Mouse (Mus musculus): ENCODE data around the gene Lpxn. TPM values are rescaled to one million over a fixed set of nuclear protein-coding genes. Genes with fewer than 3 reads are reported as not detected.
A peak's percentile ranks its signal among the peaks of the same experiment; 100 is the strongest.

Lpxn gene
- polyA plus RNA-seq, 1 experiment from 2014 or later = 1.0 TPM

DNA sequence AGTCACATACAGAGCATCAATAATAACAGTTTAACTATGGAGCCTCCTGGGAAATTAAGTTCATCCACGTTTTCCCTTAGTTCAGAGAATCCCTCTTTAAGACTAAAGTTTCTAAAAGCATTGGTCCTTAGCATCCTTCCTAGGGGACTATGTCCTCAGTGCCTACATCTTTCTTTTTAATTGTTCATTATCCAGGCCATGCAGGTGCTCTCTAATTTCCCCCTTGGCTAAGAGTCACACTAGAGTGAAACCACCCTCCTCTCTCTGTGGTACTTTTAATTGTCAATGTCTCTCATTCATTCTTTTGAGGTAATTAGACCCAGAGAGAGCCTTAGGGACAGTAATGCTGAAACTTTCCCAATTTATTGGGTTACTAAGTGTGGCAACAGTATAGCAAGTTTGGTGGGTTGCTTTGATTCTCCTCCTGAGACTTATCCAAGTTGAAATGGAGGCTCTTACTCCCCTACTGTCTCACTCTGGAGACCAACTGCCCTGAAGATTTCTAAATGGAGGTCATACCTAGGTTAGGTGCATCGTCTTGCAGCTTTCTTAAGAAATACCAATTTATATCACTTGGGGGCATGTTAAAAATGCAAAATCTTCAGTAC, 34.9 kb downstream of the Lpxn start:
- POLR2A ChIA-PET = no interaction called here
- CTCF ChIA-PET = no interaction called here
- in situ Hi-C loops (cut with MboI; ENCODE audit: low pct_unique_long_range_greater_than_20kb) = no loop called here
- ATAC-seq (no peak), DNase-seq (ENCODE audit: low read depth, low spot score) (no peak)
- no peak for TF ChIP-seq CTCF (IDR thresholded peaks at IDR 0.05)
- no peaks in the 10 kb centered on the region for H3K27me3 ChIP-seq

DNA sequence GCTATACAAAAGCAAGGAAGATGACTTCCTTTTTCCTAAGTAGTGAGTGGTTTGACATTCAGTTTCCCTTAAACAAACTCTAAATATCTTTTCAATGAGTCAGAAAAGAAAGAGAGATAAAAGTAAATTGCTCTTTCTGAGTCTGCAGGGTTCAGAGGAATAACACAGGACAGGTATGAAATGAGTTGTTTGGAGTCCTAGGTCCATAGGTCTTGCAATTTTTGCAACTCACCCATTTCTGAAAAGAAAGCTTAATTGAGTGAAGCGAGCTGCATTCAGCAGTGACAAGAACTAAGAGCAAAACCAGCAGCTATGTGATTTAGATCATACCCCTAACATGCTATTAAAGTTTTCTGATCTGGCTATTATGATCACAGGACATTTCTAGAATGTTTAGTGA, 35.6 kb downstream of the Lpxn start:
- in situ Hi-C loops (cut with MboI; ENCODE audit: low pct_unique_long_range_greater_than_20kb) = no loop called here
- no peak for TF ChIP-seq CTCF (IDR thresholded peaks at IDR 0.05)
- ChIA-PET CTCF (no interaction called here), POLR2A (no interaction called here)
- DNase-seq (ENCODE audit: low read depth, low spot score) (no peak), ATAC-seq (peak; percentile 49)
- no peaks in the 10 kb centered on the region for H3K27me3 ChIP-seq

DNA sequence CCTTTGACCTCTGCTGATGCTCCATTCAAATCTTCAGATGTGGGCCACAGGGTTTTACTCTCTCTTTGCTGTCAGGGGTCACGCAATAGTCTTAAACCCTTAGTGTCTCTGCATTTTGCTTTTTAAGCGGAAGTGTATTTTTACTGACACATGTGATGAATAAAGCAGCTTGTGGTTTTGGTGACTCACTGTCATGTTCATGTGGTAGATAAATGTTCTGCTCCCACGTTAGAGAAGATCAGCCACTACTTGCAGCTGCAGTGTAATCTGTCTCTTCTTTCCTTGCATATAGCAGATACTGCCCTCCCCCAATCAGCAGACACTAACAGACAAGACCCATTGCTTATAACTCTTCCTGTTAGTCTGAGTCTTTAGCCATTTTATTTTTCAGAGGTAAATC, 37.6 kb downstream of the Lpxn start:
- ChIA-PET POLR2A (no interaction called here), CTCF (interaction anchor here (2.0 kb wide), 1 partner anchor 14 kb away, joined by 6 read pairs; no protein-coding TSS in a partner anchor)
- DNase-seq (ENCODE audit: low read depth, low spot score) = peak; percentile 57
- in situ Hi-C loops (cut with MboI; ENCODE audit: low pct_unique_long_range_greater_than_20kb) = no loop called here
- no peak for TF ChIP-seq CTCF (IDR thresholded peaks at IDR 0.05)
- peak; percentile 67 for ATAC-seq
- H3K27me3 ChIP-seq = peaks cover 3% of the 10 kb centered on the region

DNA sequence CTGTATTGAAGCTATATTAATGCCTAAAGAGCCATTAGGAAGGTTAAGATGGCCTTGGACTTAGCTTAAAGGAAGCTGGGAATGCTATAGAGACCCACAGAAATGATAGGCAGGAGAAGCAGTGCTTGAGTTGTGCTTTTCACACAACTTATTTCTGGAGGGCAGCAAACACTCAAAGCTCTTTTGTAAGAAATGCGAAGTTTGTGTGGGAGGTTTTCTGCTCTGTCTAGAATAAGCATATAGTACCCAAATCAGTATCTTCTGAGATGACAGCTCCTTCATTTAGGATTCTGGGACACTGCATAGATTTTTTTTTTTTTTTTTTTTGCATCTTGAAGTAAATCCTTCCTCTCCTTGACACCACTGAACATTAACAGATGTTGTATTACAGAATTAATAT, 42.5 kb downstream of the Lpxn start:
- no peak for ATAC-seq
- POLR2A ChIA-PET = no interaction called here
- in situ Hi-C loops (cut with MboI; ENCODE audit: low pct_unique_long_range_greater_than_20kb) = no loop called here
- TF ChIP-seq CTCF (IDR thresholded peaks at IDR 0.05) = no peak
- DNase-seq (ENCODE audit: low read depth, low spot score) = no peak
- peaks cover 31% of the 10 kb centered on the region for H3K27me3 ChIP-seq
- CTCF ChIA-PET = interaction anchor here (1.4 kb wide), 1 partner anchor 37 kb away, joined by 4 read pairs; no protein-coding TSS in a partner anchor

DNA sequence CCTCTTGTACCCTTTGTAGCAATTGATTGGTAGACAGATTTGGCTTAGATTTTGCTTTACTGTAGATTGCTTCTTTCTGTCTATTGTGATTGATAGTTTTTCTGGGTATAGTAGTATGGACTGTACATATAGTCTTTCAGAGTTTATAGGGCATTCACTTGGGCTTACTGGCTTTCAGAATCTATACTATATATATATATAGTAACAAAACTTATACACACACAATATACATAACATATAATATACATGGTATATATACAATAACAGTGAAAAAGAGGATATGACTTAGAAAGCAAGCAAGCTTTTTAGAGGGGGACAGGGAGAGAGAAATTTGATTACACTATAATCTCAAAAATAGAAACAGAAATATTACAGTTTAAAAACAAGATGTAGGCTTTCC, 50.4 kb downstream of the Lpxn start, which contains the start of gene Gm5244:
Gm5244 (plus strand) TSS at position 301 of the 400 bp plus-strand sequence.
- TF ChIP-seq CTCF (IDR thresholded peaks at IDR 0.05) = no peak

DNA sequence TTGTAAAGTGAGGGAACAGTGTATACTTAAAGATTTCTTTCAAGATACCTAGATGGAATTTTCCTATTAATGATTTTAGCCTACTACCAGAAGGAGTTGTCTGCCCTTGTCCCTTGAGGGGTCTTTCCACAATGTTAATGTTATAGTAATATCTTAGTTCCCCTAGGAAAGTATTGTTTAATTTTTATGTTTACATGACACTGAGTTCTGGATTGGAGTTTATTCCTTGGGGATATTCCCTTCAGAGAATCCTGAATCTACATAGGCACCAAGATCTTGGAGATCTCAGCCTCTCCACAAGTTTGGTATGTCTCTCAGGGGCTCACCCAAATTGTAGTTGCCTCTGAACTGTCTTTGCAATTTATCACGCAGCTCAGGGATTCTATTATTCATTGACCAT, 61.0 kb downstream of the Lpxn start, which contains the start of gene Olfr1444:
Olfr1444 (plus strand) TSS at position 301 of the 400 bp plus-strand sequence.
- no peak for TF ChIP-seq CTCF (IDR thresholded peaks at IDR 0.05)
- DNase-seq (ENCODE audit: low read depth, low spot score) (no peak), ATAC-seq (no peak)
- H3K27me3 ChIP-seq = peaks cover 68% of the 10 kb centered on the region
- in situ Hi-C loops (cut with MboI; ENCODE audit: low pct_unique_long_range_greater_than_20kb) = no loop called here
- CTCF ChIA-PET = interaction anchor here (1.9 kb wide), 1 partner anchor 9 kb away, joined by 4 read pairs; no protein-coding TSS in a partner anchor
- POLR2A ChIA-PET = no interaction called here

More for the DNA sequence above, 50.4 kb downstream of the Lpxn start, which contains the start of gene Gm5244:
- H3K27me3 ChIP-seq = peaks cover 58% of the 10 kb centered on the region
- DNase-seq (ENCODE audit: low read depth, low spot score) (no peak), ATAC-seq (no peak)
- ChIA-PET POLR2A (no interaction called here), CTCF (no interaction called here)
- in situ Hi-C loops (cut with MboI; ENCODE audit: low pct_unique_long_range_greater_than_20kb) = no loop called here

Other genes with a start within 250 kb of the Lpxn start
- 0.04 TPM for gene Gm4952, start 196.2 kb upstream of the Lpxn start, polyA plus RNA-seq (2021)
- 0.64 TPM for gene Glyat, start 162.9 kb upstream of the Lpxn start, polyA plus RNA-seq (2021)
- gene Olfr1442, start 125.8 kb upstream of the Lpxn start, polyA plus RNA-seq (2021) = not detected
- not detected for gene Olfr1443, start 118.1 kb upstream of the Lpxn start, polyA plus RNA-seq (2021)
- gene Keg1, start 100.4 kb upstream of the Lpxn start, polyA plus RNA-seq (2021) = 0.81 TPM
- 59.9 TPM for gene Cntf, start 30.6 kb upstream of the Lpxn start, polyA plus RNA-seq (2021)
- 94.3 TPM for gene Zfp91, start 67 bp upstream of the Lpxn start, polyA plus RNA-seq (2021)
- gene Gm5244, start 50.5 kb downstream of the Lpxn start, polyA plus RNA-seq (2021) = not detected
- gene Olfr1444, start 61.1 kb downstream of the Lpxn start, polyA plus RNA-seq (2021) = not detected
- not detected for gene Olfr1445, start 87.7 kb downstream of the Lpxn start, polyA plus RNA-seq (2021)
- gene Olfr1446, start 97.3 kb downstream of the Lpxn start, polyA plus RNA-seq (2021) = not detected
- not detected for gene Olfr1447, start 107.5 kb downstream of the Lpxn start, polyA plus RNA-seq (2021)
- not detected for gene Olfr1448, start 128.2 kb downstream of the Lpxn start, polyA plus RNA-seq (2021)
- not detected for gene Olfr1449, start 134.6 kb downstream of the Lpxn start, polyA plus RNA-seq (2021)
- gene Olfr1450, start 154.1 kb downstream of the Lpxn start, polyA plus RNA-seq (2021) = not detected
- not detected for gene Olfr1451, start 198.8 kb downstream of the Lpxn start, polyA plus RNA-seq (2021)
- gene Olfr1453, start 232.1 kb downstream of the Lpxn start, polyA plus RNA-seq (2021) = not detected